Mouse (Mus musculus) G1E (cell line): ENCODE results near the gene Gabrd.

ENCODE experiments used
- CTCF ChIP-seq: IDR thresholded peaks from 2 replicates; pipeline ENCODE4 v1.5.1; 2012; ENCODE audit warnings: low read depth, low read length, inconsistent platforms, mixed read lengths
- GATA1 ChIP-seq: IDR thresholded peaks from 2 replicates; pipeline ENCODE4 v1.6.1; 2012; ENCODE audit warnings: borderline replicate concordance, low read length, inconsistent platforms, mixed read lengths
- TAL1 ChIP-seq: conservative IDR thresholded peaks from 2 replicates; pipeline ENCODE4 v1.6.1; 2012; ENCODE audit warnings: low read depth, low read length, inconsistent platforms, mixed read lengths

DNA sequence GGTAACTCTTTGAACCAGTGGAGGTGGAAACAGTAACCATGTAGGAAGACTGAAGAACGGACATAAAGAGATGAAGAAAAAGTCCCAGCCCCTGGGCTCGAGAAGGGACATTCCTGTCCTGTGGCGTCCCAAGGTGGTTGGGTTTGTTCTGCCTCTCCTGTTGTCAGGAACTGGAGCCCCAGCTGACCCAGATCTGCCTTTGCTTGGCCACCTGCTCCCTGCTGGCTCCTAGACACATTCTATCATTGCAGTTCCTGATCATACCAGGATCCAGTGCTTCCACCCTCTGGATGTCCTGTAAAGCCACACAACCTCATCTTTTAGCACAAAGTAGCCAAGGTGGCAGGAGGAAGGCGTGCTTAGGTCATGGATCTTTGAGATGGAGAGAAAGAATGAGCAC lies 14.6 kb downstream of the Gabrd start:
- TF ChIP-seq CTCF, result no peak
- TF ChIP-seq GATA1, result no peak
- TF ChIP-seq TAL1, result no peak
